Comparison of ENCODE assay signal across 21 mouse cellular contexts in genomic region chr8:46630932-46631331, GRCm38 (mm10).
"Had no signal": no experiment of that assay in that cellular context is flagged by ENCODE, and none has a peak within 500 bp of the region (broad histone marks: within the 10 kb centered on the region; RNA-seq: fewer than 3 reads in every experiment).

No protein-coding gene starts in this region.

- H3K4me3 ChIP-seq: heart, adult 2 months; heart, embryonic 13.5 days; heart, embryonic 15.5 days; hindbrain, embryonic 13.5 days; hindbrain, embryonic 15.5 days; kidney, embryonic 15.5 days; limb, embryonic 12.5 days; limb, embryonic 15.5 days; liver, embryonic 13.5 days; liver, embryonic 15.5 days had no signal

- H3K4me1 ChIP-seq: hindbrain, embryonic 15.5 days; kidney, embryonic 15.5 days; limb, embryonic 15.5 days had no signal

- H3K27me3 ChIP-seq: heart, embryonic 13.5 days; heart, embryonic 15.5 days; hindbrain, embryonic 13.5 days; hindbrain, embryonic 15.5 days; kidney, embryonic 15.5 days; limb, embryonic 12.5 days; limb, embryonic 15.5 days; liver, embryonic 13.5 days; liver, embryonic 15.5 days had no signal

- DNase-seq: gastrocnemius, postnatal 14 days; gastrocnemius, postnatal 36 days; heart, adult 11 months; heart, adult 2 months; heart, postnatal 14 days; heart, postnatal 36 days; layer of hippocampus, adult 9-11 months; layer of hippocampus, postnatal 36 days; left cerebral cortex, postnatal 4 days; liver, embryonic 13.5 days had no signal

- ATAC-seq: hindbrain, postnatal 0 days; intestine, embryonic 16.5 days had no signal

- H3K27ac ChIP-seq: heart, adult 2 months; heart, embryonic 13.5 days; heart, embryonic 15.5 days; hindbrain, embryonic 13.5 days; hindbrain, embryonic 15.5 days; hindbrain, postnatal 0 days; kidney, embryonic 15.5 days; kidney, postnatal 0 days; limb, embryonic 12.5 days; limb, embryonic 15.5 days; liver, embryonic 13.5 days; liver, embryonic 15.5 days had no signal
